Mouse (Mus musculus): ENCODE measurements at regions not wholly inside any gene's neighbourhood (a gene's known extent, or its start where the extent isn't known, plus 50 kb on each side); places are given as distances from the start of the nearest gene placed in this dataset.
A peak's percentile ranks its signal among the peaks of the same experiment; 100 is the strongest.

DNA sequence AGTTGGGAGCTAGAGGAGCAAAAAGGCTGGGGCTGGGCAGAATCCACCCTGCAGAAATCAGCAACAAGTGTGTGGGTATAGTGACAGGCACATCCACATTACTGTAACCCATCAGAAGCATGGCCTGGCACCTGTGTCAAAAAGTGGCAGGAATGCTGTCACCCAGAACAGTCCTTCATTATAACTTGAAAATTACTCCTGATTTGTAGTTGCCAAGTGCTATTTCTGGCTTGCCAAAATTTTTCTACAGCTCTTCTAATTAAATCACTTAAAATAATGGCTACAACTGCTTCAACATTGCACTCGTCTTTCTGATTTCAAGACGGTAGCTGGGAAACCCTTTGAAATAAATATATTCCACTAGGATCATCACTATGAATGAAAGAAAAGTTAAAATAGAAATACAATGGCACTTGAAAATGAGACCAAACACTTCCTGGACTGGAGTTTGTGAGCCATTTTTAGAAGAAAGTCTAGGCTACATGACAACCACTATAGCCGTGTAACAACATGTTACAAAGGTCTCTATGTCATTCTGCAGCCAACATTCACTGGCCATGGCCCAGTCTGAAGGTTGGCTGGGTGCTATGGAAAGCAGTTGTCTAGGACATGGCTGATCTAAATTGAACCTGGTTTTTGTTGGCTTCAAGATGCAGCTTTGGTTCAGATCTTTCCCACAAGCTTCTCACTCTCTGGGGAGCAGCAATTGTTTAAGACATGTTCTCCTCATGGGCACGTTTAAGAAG lies 190.6 kb upstream of the Tapt1 start:
- DNase-seq: no peak

GRCm38 (mm10) chr5:44414441-44414840 lies 188.0 kb upstream of the Tapt1 start:
- peak; percentile 91 for DNase-seq

DNA sequence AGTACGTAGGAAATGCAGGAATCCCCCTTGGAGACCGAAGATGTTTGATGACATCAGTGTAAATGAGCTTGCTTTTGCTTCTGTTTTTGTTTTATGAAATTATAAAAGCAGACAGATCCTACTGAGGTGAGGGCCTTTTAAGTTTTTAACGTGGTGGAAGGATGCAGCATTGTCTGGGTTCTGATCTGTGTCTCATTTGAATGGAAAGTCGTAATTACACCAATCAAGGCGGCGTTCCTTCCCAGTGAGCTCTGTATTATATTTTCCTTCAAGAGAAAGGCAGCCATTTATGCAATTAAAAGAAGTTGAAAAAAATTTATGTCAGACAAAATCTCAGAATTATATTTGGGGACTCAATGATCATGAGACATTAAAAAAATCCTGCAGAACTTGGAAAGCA lies 176.9 kb upstream of the Tapt1 start:
- no peak for DNase-seq

- DNase-seq: no peak
Observed at GRCm38 (mm10) chr5:44400573-44401332, 174.3 kb upstream of the Tapt1 start.

GRCm38 (mm10) chr5:44387237-44387810 lies 160.9 kb upstream of the Tapt1 start:
- peak; percentile 19 for DNase-seq

DNA sequence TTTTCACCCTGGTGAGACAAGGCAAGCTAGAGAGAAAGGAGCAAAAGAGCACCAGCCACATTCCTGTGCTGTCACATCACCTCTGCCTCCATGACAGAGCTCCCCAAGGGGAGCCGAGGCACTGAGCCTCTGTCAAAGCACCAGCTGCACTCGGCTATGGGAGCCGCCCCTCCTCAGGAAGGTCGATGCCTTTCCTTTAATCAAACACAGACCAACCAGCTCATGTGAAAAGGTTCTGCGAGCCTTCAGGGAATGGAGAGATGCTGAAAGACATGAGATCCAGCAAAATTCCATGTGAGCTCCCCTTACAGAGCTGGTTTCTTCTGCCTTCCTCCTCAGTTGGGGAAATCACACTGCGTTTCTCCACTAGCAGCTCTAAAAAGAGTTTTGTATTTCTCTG lies 159.8 kb upstream of the Tapt1 start:
- no peak for DNase-seq

DNA sequence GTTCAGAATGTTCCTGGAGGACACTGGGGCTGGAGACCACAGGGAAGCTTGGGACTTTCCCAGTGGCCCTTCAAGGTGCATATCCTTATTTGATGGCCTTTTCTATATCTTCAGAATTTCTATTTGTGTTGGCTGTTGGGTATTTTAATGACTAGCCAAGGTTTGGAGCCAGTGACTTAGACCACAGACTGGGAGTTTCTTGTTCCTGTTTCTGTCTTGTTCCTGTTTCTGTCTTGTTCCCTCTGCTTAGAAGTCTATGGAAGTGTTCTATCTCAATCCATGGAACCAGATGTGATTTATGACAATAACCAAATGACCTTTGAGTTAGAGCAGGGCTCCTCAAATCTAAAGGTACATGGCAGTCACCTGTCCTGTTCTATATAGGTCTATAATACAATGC lies 156.6 kb upstream of the Tapt1 start:
- no peak for DNase-seq

- DNase-seq: peak; percentile 6
Observed at GRCm38 (mm10) chr5:44370006-44370405, 143.6 kb upstream of the Tapt1 start.

- DNase-seq: no peak
Observed at GRCm38 (mm10) chr5:44352324-44352723, 125.9 kb upstream of the Tapt1 start.

DNA sequence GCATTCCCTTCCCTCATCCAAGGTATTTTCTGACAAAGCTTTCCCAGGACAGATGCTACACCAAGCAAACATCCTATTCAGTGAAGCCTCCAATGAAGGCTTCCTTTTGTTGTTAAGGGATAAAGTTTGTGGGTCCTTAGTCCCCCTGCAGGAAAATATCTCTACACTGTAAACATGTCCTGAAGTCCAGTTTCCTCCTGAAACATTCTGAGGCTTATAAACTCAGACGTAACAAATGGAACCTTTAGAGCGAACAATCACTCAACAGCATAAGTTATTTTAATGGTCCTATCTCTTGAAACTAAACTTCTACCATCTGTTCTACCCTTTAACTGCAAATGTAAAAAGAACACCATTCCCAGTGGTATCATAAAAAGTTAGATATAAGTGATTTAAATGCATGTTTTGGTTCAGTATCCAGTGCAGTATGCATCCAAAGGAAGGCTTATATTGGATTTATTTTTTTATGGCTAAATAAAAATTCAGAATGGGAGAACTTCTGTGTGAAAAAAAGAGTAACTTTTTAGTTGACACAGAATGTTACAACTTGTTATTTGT lies 115.1 kb upstream of the Tapt1 start:
- no peak for DNase-seq

- no peak for DNase-seq
Observed at GRCm38 (mm10) chr5:44338662-44339061, 112.2 kb upstream of the Tapt1 start.

GRCm38 (mm10) chr5:44335756-44336155 lies 109.3 kb upstream of the Tapt1 start:
- DNase-seq: no peak

DNA sequence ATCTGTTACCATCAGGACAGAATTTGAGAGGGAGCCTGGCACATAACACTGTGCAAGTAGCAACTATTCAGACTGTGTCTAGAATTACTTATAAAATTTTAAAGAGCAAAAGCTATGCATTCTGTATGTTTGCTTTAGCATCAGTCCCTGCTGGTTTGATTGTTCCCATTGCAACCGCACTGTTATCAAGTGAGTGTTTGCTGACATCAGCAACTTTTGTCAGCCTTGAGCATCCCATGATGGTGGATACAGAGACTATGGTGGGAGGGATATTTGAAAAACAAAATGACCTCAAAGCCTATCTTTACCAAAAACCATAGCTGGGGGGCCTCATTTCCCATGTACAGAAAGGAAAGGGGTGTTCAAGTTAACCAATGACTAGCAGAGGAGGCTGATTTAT lies 93.2 kb upstream of the Tapt1 start:
- no peak for DNase-seq

DNA sequence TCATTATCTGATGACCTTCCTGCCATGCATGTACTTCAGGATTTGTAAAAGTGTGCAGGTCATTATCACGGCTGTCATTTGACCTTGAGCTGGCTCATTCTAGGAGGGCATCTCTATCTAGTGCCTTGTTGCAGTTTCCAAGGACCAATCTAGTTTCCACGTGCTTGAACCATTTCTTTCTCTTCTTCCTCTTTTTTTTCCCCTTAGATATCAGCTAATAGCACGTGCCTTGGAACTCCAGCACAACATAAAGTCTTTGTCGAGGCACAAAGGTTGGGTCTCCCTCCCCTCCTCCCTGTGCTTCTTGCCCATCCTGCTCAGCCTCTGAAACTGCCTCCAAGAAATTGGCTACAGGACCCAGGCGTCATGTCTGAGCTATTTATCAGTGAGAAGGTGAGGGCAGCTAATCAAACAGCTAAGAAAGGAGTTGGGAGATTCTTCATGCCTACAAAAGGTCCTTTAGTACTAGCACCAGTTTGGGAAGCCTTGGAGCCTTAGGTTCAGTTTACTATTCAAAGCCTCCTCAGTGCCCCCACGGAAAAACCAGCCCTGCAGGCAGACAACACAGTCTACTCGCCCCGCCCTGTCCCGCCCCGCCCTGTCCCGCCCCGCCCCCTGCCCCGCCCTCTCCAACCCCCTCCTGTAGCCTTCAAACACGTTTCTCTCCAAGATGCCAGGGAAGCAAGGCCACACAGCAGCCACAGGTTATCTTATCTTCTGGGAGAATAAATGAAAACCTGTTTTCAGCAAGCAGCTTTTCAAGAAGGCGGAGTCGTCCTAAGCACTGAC lies 80.5 kb upstream of the Tapt1 start:
- no peak for DNase-seq

DNA sequence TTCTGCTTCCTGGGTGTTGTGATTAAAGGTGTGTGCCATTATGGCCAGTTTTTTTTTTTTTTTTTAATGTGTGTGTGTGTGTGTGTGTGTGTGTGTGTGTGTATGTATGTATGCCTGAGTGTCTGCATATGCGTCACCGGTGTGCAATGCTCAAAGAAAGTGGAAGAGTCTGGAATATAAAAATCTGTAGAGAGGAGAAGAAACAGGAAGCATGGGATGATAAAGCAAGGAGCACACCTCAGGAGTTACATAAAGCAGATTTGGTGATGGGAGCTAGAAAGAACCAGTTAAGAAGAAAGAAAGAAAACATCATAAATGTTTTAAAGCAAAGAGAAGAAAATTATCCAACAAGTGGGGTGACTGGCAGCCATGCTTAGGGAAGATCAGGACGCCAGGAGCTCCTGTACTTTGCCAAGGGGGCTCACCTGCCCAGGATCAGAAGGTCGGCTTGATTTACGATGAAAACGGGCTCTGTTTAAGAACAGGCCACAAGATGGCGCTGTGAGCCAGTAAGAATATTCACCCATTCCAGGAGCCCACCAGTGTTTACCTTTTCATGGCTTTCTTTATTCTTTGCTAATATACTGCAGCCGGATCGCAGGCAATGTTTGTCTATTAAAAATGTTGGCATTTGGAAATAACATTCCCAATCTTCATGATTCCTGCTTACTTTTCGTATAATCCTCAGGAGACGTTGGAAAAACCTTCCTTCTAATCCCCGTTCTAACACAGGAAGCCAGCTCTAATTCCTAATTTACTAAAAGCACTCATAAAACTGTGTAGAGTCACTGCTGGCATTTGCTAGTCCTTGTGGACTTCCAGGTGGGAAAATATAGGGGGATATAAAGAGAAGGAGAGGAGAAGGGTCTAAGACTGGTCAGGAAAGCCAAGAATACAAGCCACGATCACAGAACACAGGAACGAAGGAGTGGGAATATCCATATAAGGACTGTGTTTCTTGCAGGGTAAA lies 77.7 kb upstream of the Tapt1 start:
- peak; percentile 67 for DNase-seq

DNA sequence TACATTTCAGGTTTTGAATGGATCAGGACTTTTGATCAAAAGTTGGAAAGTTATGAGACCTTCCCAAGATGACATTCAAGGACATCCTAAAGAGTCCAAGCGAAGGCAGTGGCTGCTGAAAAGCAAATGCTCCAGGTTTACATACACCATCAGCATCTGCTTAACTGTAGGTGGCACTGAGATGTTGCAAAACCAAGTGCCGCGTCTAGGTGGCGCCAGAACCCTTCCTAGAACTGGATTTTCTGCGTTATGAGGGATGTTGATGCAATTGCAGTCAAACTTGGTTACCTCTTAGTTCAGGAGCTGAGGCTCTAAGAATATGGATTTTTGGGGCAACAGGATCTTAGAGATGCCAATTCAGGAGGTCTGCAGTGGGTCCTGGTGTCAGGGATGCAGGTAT lies 58.0 kb upstream of the Tapt1 start:
- DNase-seq: peak; percentile 88
